Mouse (Mus musculus): ENCODE measurements around the gene Zfp868. TPM values are rescaled to one million over a fixed set of nuclear protein-coding genes. Genes with fewer than 3 reads are reported as not detected.
"Not testable (repeated sequence)": the region's sequence is repeated elsewhere in the genome, so short reads cannot be mapped to it uniquely, and the experiment has no call there.

The Zfp868 gene
- polyA plus RNA-seq (2015; fragmentation: Nextera tagmentation; extraction: Ambion mirVana), result 16.0 and 17.6 TPM in 2 replicates

- Histone ChIP-seq H3K9me3 (no peaks in the 10 kb centered on the region), H3K9ac (peak within 1 kb of the TSS; percentile 98), H3K4me3 (replicated peaks) (peak within 1 kb of the TSS; percentile 87), H3K27me3 (replicated peaks) (no peaks in the 10 kb centered on the region), H3K4me2 (replicated peaks) (peak within 1 kb of the TSS; percentile 55), H3K27ac (peak within 1 kb of the TSS; percentile 98), H3K4me1 (replicated peaks) (0 out of 2 replicates have a peak, but pooled peaks cover 7% of the 10 kb centered on the region), H3K36me3 (no peaks in the 10 kb centered on the region)
- ATAC-seq, result peak; percentile 100
- WGBS, result 1% methylated on average over 41 of the region's 41 CpGs
These were observed at the start of gene Zfp868 for GRCm38 (mm10) chr8:69625095-69625789. Zfp868 (minus strand) TSS chr8:69625548.

GRCm38 (mm10) chr8:69665051-69665450 lies 39.7 kb upstream of the Zfp868 start:
- not testable (repeated sequence) for H3K9me3 ChIP-seq; H3K36me3 ChIP-seq; H3K4me2 ChIP-seq (replicated peaks); ATAC-seq; H3K27me3 ChIP-seq (replicated peaks); H3K4me3 ChIP-seq (replicated peaks); H3K4me1 ChIP-seq (replicated peaks); H3K27ac ChIP-seq; H3K9ac ChIP-seq
- 71% methylated on average over 2 of the region's 2 CpGs for WGBS

GRCm38 (mm10) chr8:69661294-69661693 lies 35.9 kb upstream of the Zfp868 start:
- no peaks in the 10 kb centered on the region for H3K9me3 ChIP-seq
- H3K27ac ChIP-seq, result no peak overlapping the region
- no peaks in the 10 kb centered on the region for H3K27me3 ChIP-seq (replicated peaks)
- no peak overlapping the region for H3K4me3 ChIP-seq (replicated peaks)
- H3K4me1 ChIP-seq (replicated peaks), result no peaks in the 10 kb centered on the region
- no peaks in the 10 kb centered on the region for H3K36me3 ChIP-seq
- no peak overlapping the region for H3K9ac ChIP-seq
- ATAC-seq, result no peak
- H3K4me2 ChIP-seq (replicated peaks), result no peak overlapping the region

GRCm38 (mm10) chr8:69654358-69654981 lies 29.1 kb upstream of the Zfp868 start, which contains the start of gene Zfp964:
Zfp964 (plus strand) TSS chr8:69654479.
- Histone ChIP-seq H3K4me3 (replicated peaks) (peak within 1 kb of the TSS; percentile 62), H3K27ac (peak within 1 kb of the TSS; percentile 91), H3K4me2 (replicated peaks) (peak within 1 kb of the TSS; percentile 95), H3K27me3 (replicated peaks) (no peaks in the 10 kb centered on the region), H3K9me3 (no peaks in the 10 kb centered on the region), H3K9ac (peak within 1 kb of the TSS; percentile 86), H3K4me1 (replicated peaks) (peaks cover 6% of the 10 kb centered on the region; the same call in 1 of the 2 replicates), H3K36me3 (no peaks in the 10 kb centered on the region)
- ATAC-seq, result peak; percentile 100
- WGBS, result under 1% methylated on average over 54 of the region's 55 CpGs

- H3K4me3 ChIP-seq (replicated peaks), result peak overlapping the region; percentile 62
- H3K4me1 ChIP-seq (replicated peaks), result peaks cover 6% of the 10 kb centered on the region; the same call in 1 of the 2 replicates
- H3K27me3 ChIP-seq (replicated peaks), result no peaks in the 10 kb centered on the region
- H3K4me2 ChIP-seq (replicated peaks), result peak overlapping the region; percentile 95
- ATAC-seq, result 0 out of 2 replicates have a peak, but pooled peaks have one; percentile 0
- no peak overlapping the region for H3K9ac ChIP-seq
- H3K27ac ChIP-seq, result no peak overlapping the region
- H3K9me3 ChIP-seq, result no peaks in the 10 kb centered on the region
- no peaks in the 10 kb centered on the region for H3K36me3 ChIP-seq
- 44% methylated on average over 10 of the region's 10 CpGs for WGBS
These were observed 28.5 kb upstream of the Zfp868 start for GRCm38 (mm10) chr8:69653808-69654357.

- no peaks in the 10 kb centered on the region for H3K9me3 ChIP-seq
- no peak overlapping the region for H3K4me3 ChIP-seq (replicated peaks)
- no peak overlapping the region for H3K4me2 ChIP-seq (replicated peaks)
- H3K9ac ChIP-seq, result no peak overlapping the region
- WGBS, result 91% methylated on average over 1 of the region's 1 CpGs
- 0 out of 2 replicates have a peak, but pooled peaks cover 6% of the 10 kb centered on the region for H3K36me3 ChIP-seq
- no peak overlapping the region for H3K27ac ChIP-seq
- H3K4me1 ChIP-seq (replicated peaks), result no peaks in the 10 kb centered on the region
- H3K27me3 ChIP-seq (replicated peaks), result no peaks in the 10 kb centered on the region
- ATAC-seq, result no peak
These were observed 7.3 kb downstream of the Zfp868 start for GRCm38 (mm10) chr8:69618078-69618477.

GRCm38 (mm10) chr8:69614687-69615086 lies 10.7 kb downstream of the Zfp868 start:
- Histone ChIP-seq H3K4me1 (replicated peaks) (no peaks in the 10 kb centered on the region), H3K4me2 (replicated peaks) (no peak overlapping the region), H3K36me3 (peaks cover 15% of the 10 kb centered on the region; the same call in 1 of the 2 replicates), H3K9ac (no peak overlapping the region), H3K9me3 (no peaks in the 10 kb centered on the region), H3K27me3 (replicated peaks) (no peaks in the 10 kb centered on the region), H3K4me3 (replicated peaks) (no peak overlapping the region), H3K27ac (no peak overlapping the region)
- 60% methylated on average over 2 of the region's 2 CpGs for WGBS
- ATAC-seq, result no peak

GRCm38 (mm10) chr8:69597598-69597997 lies 27.8 kb downstream of the Zfp868 start:
- 88% methylated on average over 3 of the region's 3 CpGs for WGBS
- H3K27me3 ChIP-seq (replicated peaks), result not testable (repeated sequence)

GRCm38 (mm10) chr8:69584611-69585202 lies 40.6 kb downstream of the Zfp868 start:
- peak; percentile 47; the same call in 1 of the 2 replicates for ATAC-seq
- no peaks in the 10 kb centered on the region for H3K27me3 ChIP-seq (replicated peaks)
- H3K4me2 ChIP-seq (replicated peaks), result peak overlapping the region; percentile 96
- no peaks in the 10 kb centered on the region for H3K9me3 ChIP-seq
- peak overlapping the region; percentile 64 for H3K9ac ChIP-seq
- no peaks in the 10 kb centered on the region for H3K36me3 ChIP-seq
- WGBS, result 2% methylated on average over 54 of the region's 54 CpGs
- no peak overlapping the region for H3K27ac ChIP-seq
- H3K4me3 ChIP-seq (replicated peaks), result peak overlapping the region; percentile 48
- no peaks in the 10 kb centered on the region for H3K4me1 ChIP-seq (replicated peaks)

More at GRCm38 (mm10) chr8:69597598-69597997, 27.8 kb downstream of the Zfp868 start:
- not testable (repeated sequence) for H3K36me3 ChIP-seq; ATAC-seq; H3K4me1 ChIP-seq (replicated peaks); H3K4me2 ChIP-seq (replicated peaks); H3K9ac ChIP-seq; H3K9me3 ChIP-seq; H3K4me3 ChIP-seq (replicated peaks); H3K27ac ChIP-seq

- WGBS, result 20% methylated on average over 7 of the region's 7 CpGs
- ATAC-seq; H3K4me1 ChIP-seq (replicated peaks); H3K36me3 ChIP-seq; H3K27me3 ChIP-seq (replicated peaks); H3K27ac ChIP-seq; H3K9me3 ChIP-seq: not testable (repeated sequence)
- H3K9ac ChIP-seq, result peak overlapping the region; percentile 64
- H3K4me3 ChIP-seq (replicated peaks), result peak overlapping the region; percentile 48
- H3K4me2 ChIP-seq (replicated peaks), result peak overlapping the region; percentile 96
These were observed 41.1 kb downstream of the Zfp868 start for GRCm38 (mm10) chr8:69584201-69584600.
